In genomic region chr10:123264461-123265191, GRCm38 (mm10) we compare ENCODE assay signal across 8 mouse cellular contexts. TPM values are rescaled to one million over a fixed set of nuclear protein-coding genes. Genes with fewer than 3 reads are reported as not detected.
DNase-seq lines count a peak whose midpoint lies in the region; ATAC-seq and TF ChIP-seq lines count a peak whose summit lies in the region.

No protein-coding gene starts in this region.

- H3K27me3 ChIP-seq in lung, embryonic 14.5 days (ENCODE audit: insufficient read depth, low read length): peaks cover 37% of the 10 kb centered on the region
- peaks cover 31% of the 10 kb centered on the region for H3K27me3 ChIP-seq in heart, embryonic 15.5 days
- H3K27me3 ChIP-seq in liver, postnatal 0 days (ENCODE audit: insufficient read depth, low read length): peaks cover 53% of the 10 kb centered on the region

- H3K9ac ChIP-seq in lung, embryonic 14.5 days: peak overlapping the region; percentile 28
- peak overlapping the region; percentile 46 for H3K9ac ChIP-seq in heart, embryonic 15.5 days
- H3K9ac ChIP-seq in liver, postnatal 0 days (replicated peaks): no peak overlapping the region

- WGBS in lung, embryonic 14.5 days: under 1% methylated on average over 84 of the region's 84 CpGs
- WGBS in heart, embryonic 15.5 days: under 1% methylated on average over 83 of the region's 84 CpGs
- under 1% methylated on average over 82 of the region's 84 CpGs for WGBS in liver, postnatal 0 days (ENCODE audit: insufficient replicate concordance)

- peak; percentile 64 for ATAC-seq in lung, embryonic 14.5 days (ENCODE audit: insufficient read depth)
- ATAC-seq in heart, embryonic 15.5 days (replicated peaks; ENCODE audit: insufficient number of reproducible peaks, insufficient read depth, low FRiP score, low read depth): peak; percentile 60
- ATAC-seq in liver, postnatal 0 days: no peak

- TF ChIP-seq EP300 in liver, postnatal 0 days (IDR thresholded peaks at IDR 0.05; ENCODE audit: low read depth): no peak

- TF ChIP-seq CTCF in lung, embryonic 14.5 days (IDR thresholded peaks at IDR 0.05; ENCODE audit: low read depth): no peak
- no peak for TF ChIP-seq CTCF in layer of hippocampus, adult 2 months (conservative IDR thresholded peaks at IDR 0.05)
- TF ChIP-seq CTCF in liver, postnatal 0 days (IDR thresholded peaks at IDR 0.05; ENCODE audit: low read depth): no peak

- peak; percentile 54 for DNase-seq in lung, embryonic 14.5 days
- no peak for DNase-seq in lung, postnatal 36 days
- DNase-seq in embryo, embryonic 10 days (ENCODE audit: low spot score): peak; percentile 53
- peak; percentile 54 to 72 for DNase-seq in layer of hippocampus, adult 2 months (ENCODE audit: low spot score in 2 of 2)
- DNase-seq in liver, postnatal 0 days: peak; percentile 33
- DNase-seq in right cerebral cortex, adult 18-20 months: peak; percentile 85
- DNase-seq in natural killer cell, adult 2 months (ENCODE audit: low spot score in 2 of 2): no peak

- peak overlapping the region; percentile 94 for H3K4me2 ChIP-seq in lung, embryonic 14.5 days
- H3K4me2 ChIP-seq in heart, embryonic 15.5 days: peak overlapping the region; percentile 99
- H3K4me2 ChIP-seq in liver, postnatal 0 days (ENCODE audit: low read depth, low read length): peak overlapping the region; percentile 70

- no peaks in the 10 kb centered on the region for H3K36me3 ChIP-seq in lung, embryonic 14.5 days (ENCODE audit: insufficient read depth)
- no peaks in the 10 kb centered on the region for H3K36me3 ChIP-seq in heart, embryonic 15.5 days
- H3K36me3 ChIP-seq in liver, postnatal 0 days (replicated peaks; ENCODE audit: insufficient read depth, low read length): no peaks in the 10 kb centered on the region

- H3K27ac ChIP-seq in lung, embryonic 14.5 days (ENCODE audit: low read depth): no peak overlapping the region
- no peak overlapping the region for H3K27ac ChIP-seq in heart, embryonic 15.5 days
- peak overlapping the region; percentile 79 for H3K27ac ChIP-seq in layer of hippocampus, adult 2 months
- no peak overlapping the region for H3K27ac ChIP-seq in liver, postnatal 0 days (ENCODE audit: low read depth)

- peak overlapping the region; percentile 53 for H3K4me3 ChIP-seq in lung, embryonic 14.5 days (ENCODE audit: low read depth, low read length)
- H3K4me3 ChIP-seq in heart, embryonic 15.5 days: peak overlapping the region; percentile 59
- H3K4me3 ChIP-seq in layer of hippocampus, adult 2 months: peak overlapping the region; percentile 69
- H3K4me3 ChIP-seq in liver, postnatal 0 days (ENCODE audit: low read depth, low read length): peak overlapping the region; percentile 28

- H3K9me3 ChIP-seq in lung, embryonic 14.5 days (ENCODE audit: low read depth, low read length): no peaks in the 10 kb centered on the region
- H3K9me3 ChIP-seq in heart, embryonic 15.5 days (replicated peaks): no peaks in the 10 kb centered on the region
- no peaks in the 10 kb centered on the region for H3K9me3 ChIP-seq in liver, postnatal 0 days (ENCODE audit: low read length)

- no peaks in the 10 kb centered on the region for H3K4me1 ChIP-seq in lung, embryonic 14.5 days (ENCODE audit: insufficient read depth)
- H3K4me1 ChIP-seq in heart, embryonic 15.5 days (replicated peaks): peaks cover 19% of the 10 kb centered on the region
- H3K4me1 ChIP-seq in liver, postnatal 0 days (ENCODE audit: insufficient read depth): peaks cover 6% of the 10 kb centered on the region

RNA-seq across cellular contexts. Expression of gene Fam19a2, which starts 0.8 kb away (rescaled TPM):
- polyA plus RNA-seq in lung, embryonic 14.5 days (2014; fragmentation: Nextera tagmentation; extraction: Ambion mirVana): 1.0 and 1.1 TPM in 2 replicates
- 0.55 and 0.96 TPM in 2 replicates for polyA plus RNA-seq in heart, embryonic 15.5 days (2015; fragmentation: Nextera tagmentation; extraction: Ambion mirVana)
- 10 to 100 TPM; 49.3 to 51.7 TPM for total RNA-seq in layer of hippocampus, adult 2 months (2021)
- polyA plus RNA-seq in liver, postnatal 0 days (2015; fragmentation: Nextera tagmentation; extraction: Ambion mirVana): 0.25 and 0.41 TPM in 2 replicates

Comparison
In these comparisons a context has a peak if more than half of its experiments do, and no peak if none do; other contexts are left out.
1. DNase-seq: peak in lung, embryonic 14.5 days (single experiment), embryo, embryonic 10 days (single experiment), layer of hippocampus, adult 2 months (2 of 2), liver, postnatal 0 days (single experiment) and right cerebral cortex, adult 18-20 months (single experiment); none in lung, postnatal 36 days (single experiment) and natural killer cell, adult 2 months (0 of 2).
2. Peak in every context shown above with its lines, with median percentiles within 50 percentile points of each other: H3K4me2 ChIP-seq and H3K4me3 ChIP-seq.